Mouse (Mus musculus): ENCODE data around the gene Hoxc9.

DNA sequence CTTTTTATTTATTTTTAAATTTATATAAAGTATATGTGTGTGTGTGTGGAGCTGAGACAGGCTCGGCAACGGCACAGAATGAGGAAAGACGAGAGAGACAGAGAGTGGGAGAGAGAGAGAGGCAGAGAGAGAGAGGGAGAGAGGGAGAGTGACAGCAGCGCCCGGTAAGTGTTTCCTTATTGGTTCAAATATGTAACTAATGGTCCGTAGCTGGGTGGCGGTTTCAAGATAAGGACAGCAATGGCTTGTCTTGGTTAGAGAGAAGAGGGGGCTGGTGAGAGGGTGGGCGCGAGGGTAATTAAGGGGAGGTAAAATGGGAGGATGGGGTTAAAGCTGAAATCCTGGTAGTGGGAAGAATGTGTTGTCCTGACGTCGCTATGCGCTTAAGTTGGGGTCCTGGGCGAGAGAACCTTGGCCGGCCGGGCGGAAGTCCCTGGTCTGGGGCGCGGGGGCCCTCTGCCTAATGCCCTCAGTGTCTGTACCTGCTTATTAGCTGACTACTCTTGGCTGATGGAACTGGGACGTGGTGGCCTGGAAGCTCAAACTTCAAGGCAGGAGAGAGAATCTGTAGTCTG is 22.5 kb downstream of the Hoxc9 start:
- TF ChIP-seq NRF1 (IDR thresholded peaks at IDR 0.05; ENCODE audit: low read depth, low read length) (no peak), CTCF (conservative IDR thresholded peaks at IDR 0.05 in 1 of 2, IDR thresholded peaks at IDR 0.05 in 1 of 2; ENCODE audit: low read depth in 2 of 2, low read length in 2 of 2) (no peak), SMC3 (IDR thresholded peaks at IDR 0.05; ENCODE audit: low read depth, low read length) (no peak), POLR2A (IDR thresholded peaks at IDR 0.05; ENCODE audit: low read depth, low read length) (no peak), GABPA (IDR thresholded peaks at IDR 0.05; ENCODE audit: insufficient replicate concordance, low read depth, low read length) (no peak), SIN3A (IDR thresholded peaks at IDR 0.05; ENCODE audit: low read length) (peak; percentile 13; the same call in 1 of the 2 replicates), MAFK (IDR thresholded peaks at IDR 0.05; ENCODE audit: insufficient replicate concordance, low read length) (no peak), HCFC1 (IDR thresholded peaks at IDR 0.05; ENCODE audit: low read depth, low read length) (no peak; the same call in 1 of the 2 replicates), EP300 (IDR thresholded peaks at IDR 0.05; ENCODE audit: low read length) (no peak), USF1 (IDR thresholded peaks at IDR 0.05; ENCODE audit: low read depth, low read length) (no peak), ZC3H11A (IDR thresholded peaks at IDR 0.05; ENCODE audit: low read depth, low read length) (no peak)

All from CH12.LX (cell line).